Mouse (Mus musculus) cerebellum, adult 9-10 months (tissue): ENCODE results near the gene Ppp2r1b.
"Not testable (repeated sequence)": the region's sequence is repeated elsewhere in the genome, so short reads cannot be mapped to it uniquely, and the experiment has no call there.

Experiments used
- DNase-seq: peaks from one replicate; pipeline ENCODE4 v3.0.0; 2022

Gene Ppp2r1b

DNA sequence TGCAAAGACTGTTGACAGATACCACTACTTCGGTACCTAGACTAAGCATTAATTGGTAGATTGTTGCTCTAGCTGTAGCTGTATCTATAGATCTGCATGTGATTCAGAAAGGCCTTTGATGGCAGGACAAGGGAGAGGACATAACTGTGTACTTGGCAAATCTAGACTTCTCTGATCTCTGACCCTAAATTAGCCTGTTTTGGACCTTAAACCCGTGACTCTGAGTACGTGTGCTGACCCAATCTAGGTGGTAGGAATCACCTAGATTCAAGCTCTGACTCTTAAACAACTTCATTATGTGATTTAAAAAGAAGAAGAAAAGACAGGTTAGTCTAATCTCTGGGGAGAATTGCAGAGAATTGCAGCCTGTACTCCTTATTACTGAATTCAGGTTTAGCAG is at the start of gene Ppp2r1b:
Gene Ppp2r1b (plus strand): TSS at position 221 of the 400 bp plus-strand sequence.
- DNase-seq: no peak

- no peak for DNase-seq
These were observed 48.3 kb upstream of the Ppp2r1b start for GRCm38 (mm10) chr9:50796776-50797175.

GRCm38 (mm10) chr9:50797641-50798040 is 47.5 kb upstream of the Ppp2r1b start:
- DNase-seq: no peak

- no peak for DNase-seq
These were observed 46.7 kb upstream of the Ppp2r1b start for GRCm38 (mm10) chr9:50798368-50798767.

- DNase-seq: peak; percentile 46
These were observed 44.1 kb upstream of the Ppp2r1b start for GRCm38 (mm10) chr9:50800985-50801384.

- no peak for DNase-seq
These were observed 41.9 kb upstream of the Ppp2r1b start for GRCm38 (mm10) chr9:50803055-50803671.

DNA sequence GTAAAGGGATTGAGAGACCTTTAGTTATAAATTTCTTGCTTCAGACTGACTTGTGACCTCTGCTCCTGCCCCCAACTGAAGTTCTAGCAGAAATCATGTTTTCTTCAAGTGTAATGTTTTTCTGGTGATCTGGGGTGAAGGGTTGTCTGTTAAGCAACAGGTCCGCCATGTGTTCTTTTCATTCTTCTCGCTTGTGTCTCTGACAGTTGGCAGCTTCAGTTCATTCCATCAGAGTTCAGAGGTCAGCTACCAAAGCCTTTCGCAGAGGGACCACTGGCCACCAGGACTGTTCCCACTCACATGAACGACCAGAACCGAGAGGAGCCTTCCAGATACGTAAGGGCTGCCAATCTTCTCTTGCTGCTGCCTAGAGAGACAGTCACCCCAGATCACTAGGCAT is 36.6 kb upstream of the Ppp2r1b start:
- DNase-seq: no peak

GRCm38 (mm10) chr9:50809146-50809545 is 36.0 kb upstream of the Ppp2r1b start:
- DNase-seq: no peak

- no peak for DNase-seq
These were observed 33.9 kb upstream of the Ppp2r1b start for GRCm38 (mm10) chr9:50811187-50811586.

DNA sequence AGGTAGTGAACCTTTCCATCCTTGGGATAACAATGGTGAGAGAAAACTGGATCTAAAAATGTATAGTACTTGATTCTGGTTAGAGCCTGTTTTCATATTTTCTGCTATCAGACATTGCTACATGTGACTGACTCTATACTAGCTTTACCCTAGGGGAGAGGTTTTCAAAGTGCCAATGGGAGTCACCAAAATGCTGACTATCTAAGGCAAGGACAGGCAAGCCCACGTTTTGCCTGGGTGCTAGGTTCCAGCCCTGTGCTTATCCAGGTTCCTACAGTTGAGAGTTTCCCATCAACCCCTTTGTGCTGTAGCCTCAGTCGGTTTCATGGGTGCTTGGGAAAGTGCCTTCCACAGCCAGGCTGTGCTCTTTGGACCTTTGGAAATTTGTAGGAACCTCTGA is 33.4 kb upstream of the Ppp2r1b start:
- no peak for DNase-seq

GRCm38 (mm10) chr9:50813796-50814195 is 31.3 kb upstream of the Ppp2r1b start:
- no peak for DNase-seq

DNA sequence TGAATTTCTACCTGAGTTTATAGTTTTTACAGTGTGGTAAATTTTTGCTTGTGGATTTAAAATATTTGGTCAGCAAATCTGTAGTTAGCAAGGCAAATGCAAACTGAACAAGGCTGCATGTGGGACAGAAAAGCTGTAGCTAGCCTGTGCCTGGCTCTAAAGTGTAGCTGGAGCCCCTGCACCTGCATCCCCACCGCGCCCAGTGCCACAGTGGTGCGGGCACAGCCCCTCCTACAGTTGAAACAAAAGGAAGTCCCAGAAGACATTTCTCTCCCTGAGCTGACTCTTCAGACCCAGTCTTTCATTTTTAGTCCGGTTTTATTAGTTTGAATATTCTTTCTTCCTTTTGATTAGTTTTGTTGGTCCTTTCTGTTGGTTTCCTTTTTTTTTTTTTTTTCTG is 29.4 kb upstream of the Ppp2r1b start:
- no peak for DNase-seq

DNA sequence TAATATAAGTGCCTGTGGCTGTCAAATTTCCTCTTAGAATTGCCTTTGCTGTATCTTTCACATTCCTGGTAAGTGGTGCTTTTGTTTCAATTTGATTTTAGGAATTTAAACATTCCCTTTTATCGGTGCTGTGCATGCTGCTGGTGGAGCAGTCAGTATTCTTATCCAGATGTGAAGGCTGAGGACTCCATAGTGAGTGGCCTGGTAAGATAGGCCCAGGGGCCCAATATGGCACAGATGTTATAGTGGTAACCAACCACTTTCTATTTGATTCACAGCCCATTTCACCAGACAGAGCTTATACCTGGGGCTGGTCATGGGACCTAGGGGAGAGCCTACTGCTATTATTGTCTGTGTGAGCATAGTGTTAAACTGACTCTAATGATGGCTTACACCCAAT is 28.6 kb upstream of the Ppp2r1b start:
- no peak for DNase-seq

DNA sequence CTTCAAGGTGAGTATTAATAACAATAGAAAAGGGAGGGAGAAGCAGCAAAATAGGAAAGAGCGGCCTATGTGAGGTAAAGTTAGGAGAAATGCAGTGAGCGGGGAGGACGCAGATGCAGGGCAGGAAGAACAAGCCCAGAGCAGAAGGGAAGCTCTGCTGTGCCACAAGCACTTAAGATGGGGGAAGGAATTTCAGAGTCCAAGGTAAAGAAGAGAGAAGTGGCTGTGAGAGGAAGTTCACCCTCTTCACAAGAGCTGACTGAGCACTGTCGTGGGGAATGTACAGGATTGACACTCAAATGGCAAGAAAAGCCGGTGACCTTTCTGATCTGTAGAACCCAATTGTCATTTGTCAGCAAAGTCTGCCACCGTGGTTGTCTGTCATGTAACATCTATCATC is 27.1 kb upstream of the Ppp2r1b start:
- DNase-seq: no peak

GRCm38 (mm10) chr9:50819716-50820115 is 25.4 kb upstream of the Ppp2r1b start:
- no peak for DNase-seq

DNA sequence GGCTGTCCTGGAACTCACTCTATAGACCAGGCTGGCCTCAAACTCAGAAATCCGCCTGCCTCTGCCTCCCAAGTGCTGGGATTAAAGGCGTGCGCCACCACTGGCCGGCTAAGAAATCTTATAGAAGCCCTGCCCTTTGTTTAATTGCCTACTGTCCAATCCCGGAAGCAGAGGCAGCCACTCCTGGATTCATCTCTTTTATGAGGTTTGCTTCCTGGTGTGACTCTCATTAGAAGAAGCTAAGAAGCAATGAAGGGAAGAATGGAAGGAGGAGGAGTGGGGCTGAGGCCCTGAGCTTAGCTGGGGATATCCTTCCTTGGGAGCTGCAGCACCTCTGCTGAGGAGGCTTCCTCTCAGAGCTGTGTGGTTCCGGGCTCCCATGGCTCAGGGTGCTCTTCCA is 23.4 kb upstream of the Ppp2r1b start:
- no peak for DNase-seq

DNA sequence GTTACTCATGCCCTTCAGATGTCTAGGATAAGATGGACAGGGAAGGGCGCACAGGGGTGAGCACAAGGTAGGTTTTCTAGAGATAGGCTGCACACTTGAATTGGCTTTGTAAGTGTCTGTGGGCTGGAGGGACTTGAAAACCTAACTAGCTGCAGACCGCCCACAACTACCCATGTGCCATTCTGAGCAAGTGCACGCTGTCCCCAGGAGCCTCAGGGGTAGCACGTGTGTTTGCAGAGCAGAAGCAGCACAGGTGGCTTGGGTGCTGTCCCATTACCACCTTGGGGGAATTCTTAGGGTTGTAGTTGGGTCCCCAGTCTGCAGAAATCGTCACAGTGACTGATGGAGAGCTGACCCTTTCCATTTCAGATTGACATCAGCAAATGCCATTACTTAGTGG is 22.9 kb upstream of the Ppp2r1b start:
- no peak for DNase-seq

- DNase-seq: no peak
These were observed 21.2 kb upstream of the Ppp2r1b start for GRCm38 (mm10) chr9:50823779-50824453.

GRCm38 (mm10) chr9:50831514-50831913 is 13.6 kb upstream of the Ppp2r1b start:
- DNase-seq: no peak

GRCm38 (mm10) chr9:50832162-50832561 is 12.9 kb upstream of the Ppp2r1b start:
- no peak for DNase-seq

GRCm38 (mm10) chr9:50832582-50832981 is 12.5 kb upstream of the Ppp2r1b start:
- DNase-seq: not testable (repeated sequence)

- DNase-seq: no peak
These were observed 11.3 kb upstream of the Ppp2r1b start for GRCm38 (mm10) chr9:50833786-50834185.

- no peak for DNase-seq
These were observed 9.9 kb upstream of the Ppp2r1b start for GRCm38 (mm10) chr9:50835068-50835705.

DNA sequence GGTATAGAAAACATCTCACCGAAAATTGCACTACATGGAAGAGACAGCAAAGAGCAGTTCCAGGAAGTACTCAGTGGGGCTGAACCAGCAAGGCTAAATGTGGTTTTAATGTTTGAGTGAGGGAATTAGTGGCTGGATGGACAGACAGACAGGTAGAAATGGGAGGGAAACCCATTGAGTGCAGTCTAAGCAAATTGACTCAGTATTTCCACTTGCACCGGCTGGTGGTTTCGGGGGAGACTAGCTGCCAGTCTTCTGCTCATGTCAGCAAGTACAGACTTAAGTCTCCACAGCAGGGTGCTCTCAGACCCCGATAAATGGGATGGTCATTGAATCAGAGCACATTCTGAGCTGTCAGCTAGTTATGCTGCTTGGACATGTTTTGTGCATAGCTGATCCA is 9.0 kb upstream of the Ppp2r1b start:
- DNase-seq: no peak
